Mouse (Mus musculus) small intestine, adult 2 months (tissue): ENCODE measurements around the gene Ugt1a1.

Experiments used
- CTCF ChIP-seq: fragments of 200-500 bp; IDR thresholded peaks from 2 replicates; pipeline ENCODE4 v1.5.1; 2012; ENCODE audit warnings: low read depth, mild to moderate bottlenecking, control low read depth, inconsistent platforms, low read length, moderate library complexity, mixed read lengths; ENCODE audit not compliant: insufficient replicate concordance, insufficient read length; ENCODE audit errors: extremely low read depth
- POLR2A ChIP-seq: fragments of 200-500 bp; IDR thresholded peaks from 2 replicates; pipeline ENCODE4 v1.6.1; 2012; ENCODE audit warnings: low read depth, mild to moderate bottlenecking, control low read depth, inconsistent platforms, low read length, moderate library complexity

DNA sequence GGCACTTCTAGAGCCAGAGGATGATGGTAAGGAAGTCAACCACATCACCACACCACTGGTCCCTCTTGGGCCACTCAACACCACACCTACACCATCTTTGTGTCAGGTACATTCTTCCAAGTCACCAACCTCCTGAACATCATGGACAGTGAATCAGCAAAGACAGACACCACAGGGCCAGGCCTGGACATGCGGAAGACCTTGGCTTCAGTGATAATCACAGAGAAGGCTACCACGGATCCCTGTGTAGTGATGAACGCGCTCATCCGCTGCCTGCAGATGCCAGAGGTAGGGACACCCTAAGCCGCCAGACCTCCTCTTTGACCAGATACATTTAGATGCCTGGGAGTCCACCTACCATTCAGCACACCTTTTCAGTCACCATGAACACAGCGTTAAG, 16.4 kb downstream of the Ugt1a1 start:
- TF ChIP-seq CTCF = no peak
- no peak for TF ChIP-seq POLR2A
